ENCODE assay signal across 24 mouse cellular contexts in the genomic region with DNA sequence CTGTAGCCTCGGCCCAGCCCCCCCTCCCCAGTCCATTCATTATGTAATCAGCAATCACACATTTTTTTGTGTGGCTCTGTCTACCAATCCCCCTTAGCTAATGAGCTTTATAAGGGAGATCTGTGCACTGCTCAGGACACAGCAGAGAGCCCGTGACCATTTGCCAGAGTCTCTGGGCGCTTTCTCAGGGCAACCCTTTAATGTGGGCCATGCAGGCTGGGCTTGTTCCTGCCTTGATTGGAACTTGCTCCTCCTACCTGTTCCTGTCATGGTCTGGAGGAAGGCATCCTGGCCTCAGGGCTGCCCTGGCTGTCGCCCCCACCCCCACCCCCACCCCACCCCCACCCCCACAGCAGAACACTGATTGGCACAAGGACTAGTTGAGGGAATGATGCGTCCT. TPM values are rescaled to one million over a fixed set of nuclear protein-coding genes. Genes with fewer than 3 reads are reported as not detected.
DNase-seq lines count a peak whose midpoint lies in the region; ATAC-seq and TF ChIP-seq lines count a peak whose summit lies in the region.
"Had no signal": no experiment of that assay in that cellular context is flagged by ENCODE, and none has a peak within 500 bp of the region (broad histone marks: within the 10 kb centered on the region; RNA-seq: fewer than 3 reads in every experiment).

No protein-coding gene starts in this region.

- no peaks in the 10 kb centered on the region for H3K9me3 ChIP-seq in kidney, embryonic 14.5 days (ENCODE audit: control insufficient read depth, low read length)
- no peaks in the 10 kb centered on the region for H3K9me3 ChIP-seq in midbrain, embryonic 11.5 days (ENCODE audit: control insufficient read depth, low read length)
- H3K9me3 ChIP-seq in midbrain, embryonic 16.5 days (replicated peaks; ENCODE audit: control insufficient read depth, low read length, poor library complexity, severe bottlenecking): no peaks in the 10 kb centered on the region
- H3K9me3 ChIP-seq: embryonic facial prominence, embryonic 13.5 days; hindbrain, embryonic 13.5 days; limb, embryonic 15.5 days; megakaryocyte, embryonic 14.5 days had no signal

- no peak for TF ChIP-seq POLR2A in brain, embryonic 14.5 days (IDR thresholded peaks at IDR 0.05; ENCODE audit: borderline replicate concordance, extremely low read depth, insufficient read depth, insufficient read length, poor library complexity, severe bottlenecking)

- no peak overlapping the region for H3K27ac ChIP-seq in kidney, embryonic 14.5 days (ENCODE audit: low read depth, low read length)
- H3K27ac ChIP-seq in midbrain, embryonic 11.5 days (ENCODE audit: low read depth, low read length): no peak overlapping the region
- H3K27ac ChIP-seq in midbrain, embryonic 16.5 days (ENCODE audit: low read length): no peak overlapping the region
- H3K27ac ChIP-seq: embryonic facial prominence, embryonic 13.5 days; hindbrain, embryonic 13.5 days; limb, embryonic 15.5 days; liver, embryonic 14.5 days had no signal

- intact Hi-C loops in heart, postnatal 25 days (cut with DNase I): no loop called here

- no peaks in the 10 kb centered on the region for H3K36me3 ChIP-seq in kidney, embryonic 14.5 days (ENCODE audit: control insufficient read depth, insufficient read depth, low read length)
- no peaks in the 10 kb centered on the region for H3K36me3 ChIP-seq in midbrain, embryonic 11.5 days (ENCODE audit: control insufficient read depth, insufficient read depth, low read length)
- no peaks in the 10 kb centered on the region for H3K36me3 ChIP-seq in midbrain, embryonic 16.5 days (ENCODE audit: control insufficient read depth, insufficient read depth, low read length)
- H3K36me3 ChIP-seq: embryonic facial prominence, embryonic 13.5 days; hindbrain, embryonic 13.5 days; limb, embryonic 15.5 days had no signal

- 0 out of 2 replicates have a peak, but pooled peaks cover 5% of the 10 kb centered on the region for H3K4me1 ChIP-seq in kidney, embryonic 14.5 days (ENCODE audit: control insufficient read depth, insufficient read depth, low read length)
- no peaks in the 10 kb centered on the region for H3K4me1 ChIP-seq in midbrain, embryonic 11.5 days (ENCODE audit: control insufficient read depth, insufficient read depth, low read length)
- no peaks in the 10 kb centered on the region for H3K4me1 ChIP-seq in midbrain, embryonic 16.5 days (ENCODE audit: control insufficient read depth, insufficient read depth, low read length)
- H3K4me1 ChIP-seq: limb, embryonic 15.5 days had no signal

- ATAC-seq in kidney, embryonic 14.5 days (ENCODE audit: low FRiP score, low TSS enrichment): 0 out of 2 replicates have a peak, but pooled peaks have one; percentile 48
- no peak for ATAC-seq in midbrain, embryonic 11.5 days (ENCODE audit: low FRiP score)
- no peak for ATAC-seq in midbrain, embryonic 16.5 days
- ATAC-seq: forebrain, embryonic 14.5 days had no signal

- no peak overlapping the region for H3K4me3 ChIP-seq in kidney, embryonic 14.5 days (ENCODE audit: low read length)
- H3K4me3 ChIP-seq in midbrain, embryonic 11.5 days (ENCODE audit: low read depth, low read length): no peak overlapping the region
- no peak overlapping the region for H3K4me3 ChIP-seq in midbrain, embryonic 16.5 days (ENCODE audit: low read depth, low read length)
- H3K4me3 ChIP-seq: embryonic facial prominence, embryonic 13.5 days; erythroblast, embryonic 14.5 days; hindbrain, embryonic 13.5 days; limb, embryonic 15.5 days; megakaryocyte, embryonic 14.5 days had no signal

- H3K27me3 ChIP-seq in kidney, embryonic 14.5 days (ENCODE audit: control insufficient read depth, insufficient read depth, low read length): no peaks in the 10 kb centered on the region
- no peaks in the 10 kb centered on the region for H3K27me3 ChIP-seq in midbrain, embryonic 11.5 days (ENCODE audit: control insufficient read depth, insufficient read depth, low read length)
- H3K27me3 ChIP-seq in midbrain, embryonic 16.5 days (ENCODE audit: control insufficient read depth, insufficient read depth, low read depth, low read length): no peaks in the 10 kb centered on the region
- H3K27me3 ChIP-seq: embryonic facial prominence, embryonic 13.5 days; hindbrain, embryonic 13.5 days; limb, embryonic 15.5 days; megakaryocyte, embryonic 14.5 days had no signal

- no peak overlapping the region for H3K4me2 ChIP-seq in kidney, embryonic 14.5 days (replicated peaks; ENCODE audit: low read depth, low read length)
- H3K4me2 ChIP-seq in midbrain, embryonic 11.5 days: no peak overlapping the region
- no peak overlapping the region for H3K4me2 ChIP-seq in midbrain, embryonic 16.5 days (ENCODE audit: low read length)
- H3K4me2 ChIP-seq: embryonic facial prominence, embryonic 13.5 days; hindbrain, embryonic 13.5 days; limb, embryonic 15.5 days; lung, embryonic 14.5 days had no signal

- DNase-seq in kidney, postnatal 10 days: no peak
- DNase-seq in midbrain, embryonic 11.5 days (ENCODE audit: low spot score, missing footprints): peak; percentile 80
- DNase-seq in brain, embryonic 14.5 days (ENCODE audit: low read depth): peak; percentile 24
- DNase-seq in heart, postnatal 25 days (ENCODE audit: low spot score): no peak
- no peak for DNase-seq in frontal cortex, postnatal 25 days (ENCODE audit: low spot score in 2 of 2)
- DNase-seq: adrenal gland, adult 8-10 months; cerebellum, adult 2 months; cerebellum, postnatal 25 days; gastrocnemius, postnatal 36 days; heart, postnatal 36 days; kidney, adult 2 months; lung, embryonic 14.5 days; lung, postnatal 36 days; right cerebral cortex, postnatal 25 days; spleen, adult 18-20 months had no signal

- no peak overlapping the region for H3K9ac ChIP-seq in kidney, embryonic 14.5 days (ENCODE audit: low read depth, low read length)
- no peak overlapping the region for H3K9ac ChIP-seq in midbrain, embryonic 11.5 days (ENCODE audit: low read length)
- H3K9ac ChIP-seq in midbrain, embryonic 16.5 days (ENCODE audit: low read depth, low read length): no peak overlapping the region
- H3K9ac ChIP-seq: embryonic facial prominence, embryonic 13.5 days; hindbrain, embryonic 13.5 days; limb, embryonic 15.5 days; liver, embryonic 14.5 days; lung, embryonic 14.5 days had no signal

- no peak for TF ChIP-seq CTCF in brain, embryonic 14.5 days (IDR thresholded peaks at IDR 0.05; ENCODE audit: borderline replicate concordance, extremely low read depth, insufficient read depth, insufficient read length)

- WGBS in kidney, embryonic 14.5 days: 36% methylated on average over 5 of the region's 5 CpGs
- 56% methylated on average over 5 of the region's 5 CpGs for WGBS in midbrain, embryonic 11.5 days
- WGBS in midbrain, embryonic 16.5 days: 49% methylated on average over 5 of the region's 5 CpGs

RNA-seq across cellular contexts. Expression of a gene that starts 10.4 kb away (rescaled TPM):
- 0.97 and 2.0 TPM in 2 replicates for polyA plus RNA-seq in kidney, embryonic 14.5 days (2014; fragmentation: Nextera tagmentation; extraction: Ambion mirVana)
- 3.4 and 5.4 TPM in 2 replicates for polyA plus RNA-seq in midbrain, embryonic 11.5 days (2014; fragmentation: Nextera tagmentation; extraction: Ambion mirVana)
- 3.4 and 6.0 TPM in 2 replicates for polyA plus RNA-seq in midbrain, embryonic 16.5 days (2015; fragmentation: Nextera tagmentation; extraction: Ambion mirVana)
- polyA plus RNA-seq in brain, embryonic 14.5 days (2012; rRNA removed): 2.8 and 3.0 TPM in 2 replicates
- total RNA-seq in heart, postnatal 25 days (2021): 1 to 10 TPM in 1 of 2 experiments, under 1 TPM in 1; 0.87 to 1.1 TPM

RNA-seq across cellular contexts. Expression of a gene that starts 22.0 kb away (rescaled TPM):
- polyA plus RNA-seq in kidney, embryonic 14.5 days (2014; fragmentation: Nextera tagmentation; extraction: Ambion mirVana): 24.0 and 30.5 TPM in 2 replicates
- polyA plus RNA-seq in midbrain, embryonic 11.5 days (2014; fragmentation: Nextera tagmentation; extraction: Ambion mirVana): 13.4 and 15.3 TPM in 2 replicates
- 12.7 TPM in 2 replicates for polyA plus RNA-seq in midbrain, embryonic 16.5 days (2015; fragmentation: Nextera tagmentation; extraction: Ambion mirVana)
- 9.6 and 12.0 TPM in 2 replicates for polyA plus RNA-seq in brain, embryonic 14.5 days (2012; rRNA removed)
- total RNA-seq in heart, postnatal 25 days (2021): 10 to 100 TPM; 11.7 to 12.0 TPM

RNA-seq across cellular contexts. Expression of a gene that starts 22.1 kb away (rescaled TPM):
- 18.4 and 19.6 TPM in 2 replicates for polyA plus RNA-seq in kidney, embryonic 14.5 days (2014; fragmentation: Nextera tagmentation; extraction: Ambion mirVana)
- polyA plus RNA-seq in midbrain, embryonic 11.5 days (2014; fragmentation: Nextera tagmentation; extraction: Ambion mirVana): 11.2 and 13.4 TPM in 2 replicates
- 43.9 and 49.4 TPM in 2 replicates for polyA plus RNA-seq in midbrain, embryonic 16.5 days (2015; fragmentation: Nextera tagmentation; extraction: Ambion mirVana)
- 28.2 and 29.5 TPM in 2 replicates for polyA plus RNA-seq in brain, embryonic 14.5 days (2012; rRNA removed)
- 10 to 100 TPM; 36.0 to 40.8 TPM for total RNA-seq in heart, postnatal 25 days (2021)

Comparison
In these comparisons a context has a peak if more than half of its experiments do, and no peak if none do; other contexts are left out.
1. DNase-seq: peak in midbrain, embryonic 11.5 days (single experiment) and brain, embryonic 14.5 days (single experiment); none in kidney, postnatal 10 days (single experiment), heart, postnatal 25 days (single experiment) and frontal cortex, postnatal 25 days (0 of 2).